Mouse (Mus musculus) forebrain, embryonic 16.5 days (tissue): ENCODE results near the gene Atp6v0a1. TPM values are rescaled to one million over a fixed set of nuclear protein-coding genes. Genes with fewer than 3 reads are reported as not detected.
"Not testable (repeated sequence)": the region's sequence is repeated elsewhere in the genome, so short reads cannot be mapped to it uniquely, and the experiment has no call there.

Source experiments
- ATAC-seq: fragments of 200-750 bp; cut with Nextera tagmentation; 2 replicates; pipeline ENCODE4 v1.8.0; 2017; ENCODE audit warnings: mild to moderate bottlenecking, moderate library complexity
- H3K27ac ChIP-seq: fragments of 300-500 bp; sonication (generic); 2 replicates; pipeline ENCODE4 v1.5.1; 2014; ENCODE audit warnings: low read length, control low read depth
- H3K27me3 ChIP-seq: fragments of 300-500 bp; sonication (generic); replicated peaks from 2 replicates; pipeline ENCODE4 v1.6.1; 2014; ENCODE audit warnings: low read length; ENCODE audit not compliant: control insufficient read depth, insufficient read depth
- H3K36me3 ChIP-seq: fragments of 300-500 bp; sonication (generic); 2 replicates; pipeline ENCODE4 v1.6.1; 2014; ENCODE audit not compliant: control insufficient read depth, insufficient read depth
- H3K4me1 ChIP-seq: fragments of 300-500 bp; sonication (generic); replicated peaks from 2 replicates; pipeline ENCODE4 v1.6.1; 2014; ENCODE audit warnings: low read length; ENCODE audit not compliant: control insufficient read depth, insufficient read depth
- H3K4me2 ChIP-seq: fragments of 300-500 bp; sonication (generic); 2 replicates; pipeline ENCODE4 v1.6.1; 2014; ENCODE audit warnings: mild to moderate bottlenecking, low read length, control low read depth
- H3K4me3 ChIP-seq: fragments of 300-500 bp; sonication (generic); replicated peaks from 2 replicates; pipeline ENCODE4 v1.5.1; 2014; ENCODE audit warnings: mild to moderate bottlenecking, low read length, control low read depth
- H3K9ac ChIP-seq: fragments of 300-500 bp; sonication (generic); replicated peaks from 2 replicates; pipeline ENCODE4 v1.6.1; 2014; ENCODE audit warnings: low read depth, low read length, control low read depth
- H3K9me3 ChIP-seq: fragments of 300-500 bp; sonication (generic); 2 replicates; pipeline ENCODE4 v1.6.1; 2016; ENCODE audit warnings: low read length; ENCODE audit not compliant: control insufficient read depth
- WGBS: fragments of 180-500 bp; shearing (Covaris S2); extraction: QIAGEN DNeasy Blood & Tissue Kit; methylation state at CpG from one replicate; pipeline ENCODE4 v1.1.7; 2014; 5-methylcytosine and 5-hydroxymethylcytosine counted together
- polyA plus RNA-seq: library from polyadenylated mRNA; unstranded; fragments of >200 nt; fragmentation: Nextera tagmentation; extraction: Ambion mirVana; gene quantifications from 2 replicates; pipeline ENCODE4 v1.2.1, GENCODE M21; 2015

Atp6v0a1 gene
- polyA plus RNA-seq, 1 experiment from 2014 or later: 111 TPM

GRCm38 (mm10) chr11:100991027-100991534 is 18.2 kb upstream of the Atp6v0a1 start:
- no peak for ATAC-seq
- 27% methylated on average over 5 of the region's 6 CpGs for WGBS
- Histone ChIP-seq H3K27ac (no peak overlapping the region), H3K4me2 (no peak overlapping the region), H3K4me1 (no peaks in the 10 kb centered on the region), H3K36me3 (no peaks in the 10 kb centered on the region), H3K4me3 (no peak overlapping the region), H3K9ac (no peak overlapping the region), H3K27me3 (no peaks in the 10 kb centered on the region), H3K9me3 (no peaks in the 10 kb centered on the region)

DNA sequence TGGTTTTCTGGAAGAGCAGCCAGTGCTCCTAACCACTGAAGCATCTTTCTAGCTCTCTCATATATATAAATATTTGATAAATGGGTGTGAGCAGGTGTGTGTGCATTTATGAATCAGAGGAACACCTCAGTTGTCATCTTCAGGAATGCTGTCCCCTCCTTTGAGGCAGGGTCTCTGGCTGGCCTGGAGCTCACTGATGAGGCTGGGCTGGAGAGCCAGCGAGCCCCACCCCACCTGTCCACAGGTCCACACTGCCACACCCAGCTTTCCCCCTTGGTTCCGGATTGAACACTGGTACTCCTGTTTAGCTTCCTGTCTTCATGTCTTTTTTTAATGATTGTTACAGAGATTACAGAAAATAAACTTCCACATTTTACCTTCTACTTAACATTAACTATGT is 15.8 kb upstream of the Atp6v0a1 start:
- Histone ChIP-seq H3K27ac (no peak overlapping the region), H3K4me3 (no peak overlapping the region), H3K4me2 (no peak overlapping the region), H3K4me1 (no peaks in the 10 kb centered on the region), H3K9me3 (no peaks in the 10 kb centered on the region), H3K27me3 (no peaks in the 10 kb centered on the region), H3K9ac (no peak overlapping the region), H3K36me3 (no peaks in the 10 kb centered on the region)
- ATAC-seq: no peak
- 82% methylated on average over 2 of the region's 2 CpGs for WGBS

GRCm38 (mm10) chr11:100994233-100994632 is 15.0 kb upstream of the Atp6v0a1 start:
- Histone ChIP-seq H3K4me1 (no peaks in the 10 kb centered on the region), H3K9me3 (no peaks in the 10 kb centered on the region), H3K9ac (no peak overlapping the region), H3K4me3 (no peak overlapping the region), H3K27me3 (no peaks in the 10 kb centered on the region), H3K4me2 (no peak overlapping the region), H3K27ac (no peak overlapping the region), H3K36me3 (no peaks in the 10 kb centered on the region)
- ATAC-seq: no peak
- WGBS: 66% methylated on average over 9 of the region's 9 CpGs

DNA sequence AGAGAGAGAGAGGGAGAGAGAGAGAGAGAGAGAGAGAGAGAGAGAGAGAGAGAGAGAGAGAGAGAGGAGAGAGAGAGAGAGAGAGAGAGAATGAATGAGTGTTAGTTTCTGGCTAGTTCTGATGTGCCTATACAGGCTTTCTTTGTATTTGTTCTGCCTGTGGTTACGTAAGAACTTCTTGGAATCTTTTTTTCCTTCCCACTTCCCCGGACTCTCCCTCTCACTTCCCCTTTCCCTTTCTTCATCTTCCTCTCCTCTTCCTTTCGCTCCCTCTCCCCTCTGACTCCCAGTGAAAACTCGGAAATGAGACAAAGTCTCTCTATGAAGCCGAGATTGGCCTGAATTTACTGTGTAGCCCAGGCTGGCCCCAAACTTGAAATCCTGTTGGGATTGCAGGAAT is 14.6 kb upstream of the Atp6v0a1 start:
- ATAC-seq: no peak
- H3K9me3 ChIP-seq: no peaks in the 10 kb centered on the region
- no peaks in the 10 kb centered on the region for H3K27me3 ChIP-seq
- 77% methylated on average over 5 of the region's 5 CpGs for WGBS
- no peak overlapping the region for H3K4me2 ChIP-seq
- H3K36me3 ChIP-seq: no peaks in the 10 kb centered on the region
- no peaks in the 10 kb centered on the region for H3K4me1 ChIP-seq
- H3K27ac ChIP-seq: no peak overlapping the region
- H3K9ac ChIP-seq: no peak overlapping the region
- H3K4me3 ChIP-seq: no peak overlapping the region

DNA sequence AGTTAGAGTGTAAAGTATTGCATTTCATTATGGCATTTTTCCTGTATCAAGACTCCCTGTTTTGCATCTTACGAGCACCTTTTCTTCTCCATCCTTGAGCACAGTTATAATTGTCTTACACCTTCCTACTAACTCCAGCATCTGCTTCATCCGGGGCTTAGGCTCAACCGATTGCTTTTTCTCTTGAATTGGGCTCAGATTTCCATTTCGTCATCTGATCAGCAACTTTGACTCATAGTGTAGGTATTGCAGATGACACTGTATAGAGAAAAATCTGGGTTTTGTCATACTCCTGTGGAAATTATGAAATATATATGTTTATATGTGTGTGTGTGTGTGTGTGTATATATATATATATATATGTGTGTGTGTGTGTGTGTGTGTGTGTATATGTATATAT is 12.8 kb upstream of the Atp6v0a1 start:
- WGBS: 87% methylated on average over 4 of the region's 4 CpGs
- Histone ChIP-seq H3K9me3 (no peaks in the 10 kb centered on the region), H3K4me1 (no peaks in the 10 kb centered on the region), H3K27ac (no peak overlapping the region), H3K27me3 (no peaks in the 10 kb centered on the region), H3K4me3 (no peak overlapping the region), H3K9ac (no peak overlapping the region), H3K36me3 (no peaks in the 10 kb centered on the region), H3K4me2 (no peak overlapping the region)
- ATAC-seq: no peak

DNA sequence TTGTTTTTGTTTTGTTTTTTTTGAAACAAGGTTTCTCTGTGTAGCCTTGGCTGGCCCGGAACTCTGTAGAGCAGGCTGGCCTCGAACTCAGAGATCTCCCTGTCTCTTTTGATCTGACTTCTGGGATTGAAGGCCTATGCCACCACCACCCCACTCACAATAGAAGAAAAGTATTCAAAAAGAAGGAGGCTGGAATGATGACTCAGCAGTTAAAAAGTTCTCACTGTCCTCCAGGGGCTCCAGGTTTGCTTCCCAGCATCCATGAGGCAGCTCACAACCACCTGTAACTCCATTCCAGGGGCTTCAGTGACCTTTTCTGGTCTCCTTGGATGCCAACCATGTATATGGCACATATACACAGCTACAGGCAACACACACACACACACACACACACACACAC is 10.4 kb upstream of the Atp6v0a1 start:
- H3K9ac ChIP-seq: no peak overlapping the region
- 91% methylated on average over 2 of the region's 2 CpGs for WGBS
- ATAC-seq: no peak

GRCm38 (mm10) chr11:100999254-100999653 is 10.0 kb upstream of the Atp6v0a1 start:
- no peak for ATAC-seq
- H3K36me3 ChIP-seq: no peaks in the 10 kb centered on the region
- 77% methylated on average over 3 of the region's 3 CpGs for WGBS
- H3K9me3 ChIP-seq: no peaks in the 10 kb centered on the region
- no peaks in the 10 kb centered on the region for H3K4me1 ChIP-seq
- no peak overlapping the region for H3K9ac ChIP-seq
- H3K4me2 ChIP-seq: no peak overlapping the region
- no peak overlapping the region for H3K4me3 ChIP-seq
- H3K27me3 ChIP-seq: no peaks in the 10 kb centered on the region
- H3K27ac ChIP-seq: no peak overlapping the region

More for the DNA sequence above, 10.4 kb upstream of the Atp6v0a1 start:
- Histone ChIP-seq H3K27ac (no peak overlapping the region), H3K9me3 (no peaks in the 10 kb centered on the region), H3K4me2 (no peak overlapping the region), H3K27me3 (no peaks in the 10 kb centered on the region), H3K4me1 (no peaks in the 10 kb centered on the region), H3K36me3 (no peaks in the 10 kb centered on the region), H3K4me3 (no peak overlapping the region)

- not testable (repeated sequence) for H3K4me3 ChIP-seq, H3K9ac ChIP-seq, H3K4me2 ChIP-seq, H3K36me3 ChIP-seq, H3K27ac ChIP-seq, H3K27me3 ChIP-seq, ATAC-seq, H3K9me3 ChIP-seq, H3K4me1 ChIP-seq
- 56% methylated on average over 4 of the region's 6 CpGs for WGBS
Measured at GRCm38 (mm10) chr11:101001875-101002552, 7.2 kb upstream of the Atp6v0a1 start.

DNA sequence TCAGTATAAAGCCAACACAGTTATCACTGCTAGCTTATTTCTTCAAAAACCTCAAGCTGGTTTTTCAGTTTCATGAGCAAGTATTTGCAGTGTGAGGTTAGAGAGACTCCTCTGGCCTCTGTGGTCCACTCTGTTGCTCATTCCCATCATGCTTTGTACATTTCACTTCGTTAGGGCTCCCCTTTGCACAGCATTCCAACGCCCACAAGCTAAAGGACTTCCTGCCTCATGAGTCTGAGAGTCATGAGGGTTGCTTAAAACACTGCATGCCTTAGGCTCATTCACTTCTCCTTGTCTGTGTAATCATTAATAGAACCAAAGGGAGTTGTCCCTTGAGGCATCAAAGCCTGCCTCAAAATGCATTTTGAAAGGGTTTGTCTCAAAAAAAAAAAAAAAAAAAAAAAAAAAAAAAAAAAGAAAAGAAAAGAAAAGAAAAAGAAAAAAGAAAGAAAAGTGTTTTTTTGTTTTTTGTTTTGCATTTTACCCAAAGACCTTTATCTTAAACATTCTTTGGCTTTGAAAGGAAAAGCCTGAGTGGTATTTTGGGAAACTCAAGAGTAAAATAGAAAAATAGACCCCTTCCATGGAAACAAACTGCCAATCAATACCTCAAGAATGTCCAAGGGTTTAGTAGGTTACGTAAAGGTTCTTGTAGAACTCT is 6.1 kb upstream of the Atp6v0a1 start:
- Histone ChIP-seq H3K27ac (no peak overlapping the region), H3K9ac (no peak overlapping the region), H3K36me3 (no peaks in the 10 kb centered on the region), H3K4me2 (no peak overlapping the region), H3K4me1 (no peaks in the 10 kb centered on the region), H3K9me3 (no peaks in the 10 kb centered on the region), H3K27me3 (0 out of 2 replicates have a peak, but pooled peaks cover 2% of the 10 kb centered on the region), H3K4me3 (no peak overlapping the region)
- WGBS: 38% methylated on average over 3 of the region's 3 CpGs
- ATAC-seq: no peak
